Mouse (Mus musculus) myocyte (in vitro differentiated cells): Measurements from ENCODE around the gene Hnrnpf.
A peak's percentile ranks its signal among the peaks of the same experiment; 100 is the strongest.

ENCODE experiments used
- POLR2A ChIP-seq: IDR thresholded peaks from one replicate; pipeline ENCODE4 v1.6.1; 2011; ENCODE audit warnings: low read depth, mild to moderate bottlenecking, control low read depth, moderate library complexity; ENCODE audit not compliant: insufficient read length
- POLR2AphosphoS2 ChIP-seq: IDR thresholded peaks from one replicate; pipeline ENCODE4 v1.6.1; 2011; ENCODE audit warnings: low read depth, control low read depth; ENCODE audit not compliant: insufficient read length
- TCF12 ChIP-seq: IDR thresholded peaks from one replicate; pipeline ENCODE4 v1.6.1; 2011; ENCODE audit warnings: mild to moderate bottlenecking, control low read depth; ENCODE audit not compliant: poor library complexity, insufficient read depth, severe bottlenecking
- TCF3 ChIP-seq: IDR thresholded peaks from one replicate; pipeline ENCODE4 v1.6.1; 2011; ENCODE audit warnings: low read depth, control low read depth; ENCODE audit not compliant: insufficient read length
- USF1 ChIP-seq: IDR thresholded peaks from one replicate; pipeline ENCODE4 v1.6.1; 2011; ENCODE audit warnings: low read depth, mild to moderate bottlenecking, control low read depth, moderate library complexity

- TF ChIP-seq POLR2A (peak; percentile 85), USF1 (no peak), POLR2AphosphoS2 (peak; percentile 80), TCF12 (no peak), TCF3 (no peak)
Observed at GRCm38 (mm10) chr6:117906590-117907271, 6.6 kb downstream of the Hnrnpf start.
